Mouse (Mus musculus) megakaryocyte, embryonic 14.5 days (primary cell): ENCODE data around the gene Galnt10.

Experiments
- FLI1 ChIP-seq: IDR thresholded peaks from 2 replicates; pipeline ENCODE4 v1.6.1; 2012; ENCODE audit warnings: low read length, inconsistent platforms, mixed read lengths
- GATA1 ChIP-seq: IDR thresholded peaks from 3 replicates; pipeline ENCODE4 v1.6.1; 2012; ENCODE audit warnings: mixed read lengths, low read length, inconsistent platforms, borderline replicate concordance

DNA sequence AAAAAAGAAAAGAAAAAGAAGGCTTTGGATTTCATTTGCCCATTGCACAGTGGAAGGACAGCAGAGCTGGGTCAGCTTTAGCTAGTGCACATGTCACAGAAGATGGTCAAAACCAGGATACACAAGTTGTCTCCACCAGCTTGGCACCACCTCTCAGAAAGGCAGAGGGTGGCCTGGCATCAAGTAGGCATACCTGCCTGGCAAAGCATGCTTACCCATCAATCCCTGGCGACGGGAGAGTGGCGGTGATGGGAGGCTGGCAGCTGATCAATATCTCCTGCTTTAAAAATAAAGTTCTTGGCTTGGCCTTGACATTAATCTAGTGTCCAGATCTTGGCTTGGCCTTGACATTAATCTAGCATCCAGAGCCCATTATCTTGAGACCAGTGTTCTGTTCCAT is 131.3 kb downstream of the Galnt10 start:
- TF ChIP-seq GATA1 = no peak
- no peak for TF ChIP-seq FLI1
